Mouse (Mus musculus) liver, embryonic 14.5 days (tissue): ENCODE measurements around the gene Hoxd9.

Source experiments
- CTCF ChIP-seq: IDR thresholded peaks from 2 replicates; pipeline ENCODE4 v1.5.1; 2016; ENCODE audit warnings: antibody characterized with exemption, low read depth, control low read depth
- EP300 ChIP-seq: IDR thresholded peaks from 2 replicates; pipeline ENCODE4 v1.6.1; 2016; ENCODE audit warnings: antibody characterized with exemption, low read depth

DNA sequence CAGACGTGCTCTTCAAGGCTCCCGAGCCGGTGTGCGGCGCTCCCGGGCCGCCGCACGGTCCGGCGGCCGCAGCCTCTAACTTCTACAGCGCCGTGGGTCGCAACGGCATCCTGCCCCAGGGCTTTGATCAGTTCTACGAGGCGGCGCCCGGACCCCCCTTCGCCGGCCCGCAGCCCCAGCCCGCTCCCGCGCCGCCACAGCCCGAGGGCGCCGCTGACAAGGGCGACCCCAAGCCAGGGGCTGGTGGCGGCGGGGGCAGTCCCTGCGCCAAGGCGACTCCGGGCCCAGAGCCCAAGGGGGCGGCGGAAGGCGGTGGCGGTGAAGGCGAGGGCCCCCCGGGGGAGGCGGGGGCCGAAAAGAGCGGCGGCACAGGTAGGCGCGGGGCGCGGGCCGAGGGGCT lies 14.7 kb upstream of the Hoxd9 start:
- TF ChIP-seq CTCF (no peak), EP300 (no peak)
